Mouse (Mus musculus) liver, adult 2 months (tissue): Measurements from ENCODE around the gene Wif1. TPM values are rescaled to one million over a fixed set of nuclear protein-coding genes. Genes with fewer than 3 reads are reported as not detected.

Experiments
- DNase-seq: peaks from one replicate; pipeline ENCODE4 v3.0.0-alpha.2; 2011; ENCODE audit warnings: low read depth, low spot score; ENCODE audit errors: extremely low read depth
- H3K27ac ChIP-seq: fragments of 200-500 bp; replicated peaks from 2 replicates; pipeline ENCODE4 v1.5.1; 2012; ENCODE audit warnings: low read depth, mild to moderate bottlenecking, control low read depth, inconsistent platforms, low read length; ENCODE audit not compliant: insufficient read depth
- H3K27me3 ChIP-seq: fragments of 200-500 bp; 2 replicates; pipeline ENCODE4 v1.6.1; 2012; ENCODE audit warnings: mild to moderate bottlenecking, moderate library complexity, low read length, inconsistent platforms; ENCODE audit not compliant: control insufficient read depth, insufficient read depth
- H3K36me3 ChIP-seq: fragments of 200-500 bp; 2 replicates; pipeline ENCODE4 v1.6.1; 2012; ENCODE audit warnings: low read length, inconsistent platforms; ENCODE audit not compliant: control insufficient read depth, insufficient read depth
- H3K4me1 ChIP-seq: fragments of 200-500 bp; 2 replicates; pipeline ENCODE4 v1.6.1; 2011; ENCODE audit warnings: low read length; ENCODE audit not compliant: control insufficient read depth, insufficient read depth
- H3K4me3 ChIP-seq: fragments of 200-500 bp; 2 replicates; pipeline ENCODE4 v1.5.1; 2011; ENCODE audit warnings: low read depth, mild to moderate bottlenecking, control low read depth, low read length, moderate library complexity; ENCODE audit not compliant: insufficient read depth
- H3K79me2 ChIP-seq: fragments of 200-500 bp; 2 replicates; pipeline ENCODE4 v1.6.1; 2012; ENCODE audit warnings: inconsistent platforms, mild to moderate bottlenecking, low read length, moderate library complexity; ENCODE audit not compliant: control insufficient read depth, insufficient read depth
- H3K9ac ChIP-seq: fragments of 200-500 bp; 2 replicates; pipeline ENCODE4 v1.6.1; 2012; ENCODE audit warnings: low read depth, mild to moderate bottlenecking, control low read depth, inconsistent platforms, low read length
- CTCF ChIP-seq: fragments of 200-500 bp; IDR thresholded peaks from 2 replicates; pipeline ENCODE4 v1.5.1; 2011; ENCODE audit warnings: low read depth, low read length, control low read depth
- POLR2A ChIP-seq: fragments of 200-500 bp; IDR thresholded peaks from 2 replicates; pipeline ENCODE4 v1.6.1; 2011; ENCODE audit warnings: low read length, control low read depth; ENCODE audit not compliant: insufficient read depth; ENCODE audit errors: extremely low read depth
- whole genome bisulfite sequencing: fragments of 180-500 bp; shearing (Covaris S2); methylation state at CpG from one replicate; pipeline ENCODE4 v1.1.7; 2018; 5-methylcytosine and 5-hydroxymethylcytosine counted together
- polyA plus RNA-seq: library from polyadenylated mRNA; depleted of rRNA; stranded (reverse); fragments of >200 nt; gene quantifications from 2 replicates; pipeline ENCODE4 v1.2.3, GENCODE M21; 2012
- total RNA-seq: library from RNA; depleted of rRNA; stranded (reverse); fragments of >200 nt; gene quantifications from 2 replicates; pipeline ENCODE4 v1.2.3, GENCODE M21; 2014

The Wif1 gene
- total and polyA plus RNA-seq, 2 experiments = 0.06 TPM; not detected in 1

- TF ChIP-seq CTCF (no peak; the same call in 1 of the 2 replicates), POLR2A (no peak)
- Histone ChIP-seq H3K79me2 (no peaks in the 10 kb centered on the region), H3K36me3 (no peaks in the 10 kb centered on the region), H3K27ac (no peak overlapping the region), H3K4me1 (no peaks in the 10 kb centered on the region), H3K4me3 (no peak overlapping the region), H3K27me3 (no peaks in the 10 kb centered on the region), H3K9ac (no peak overlapping the region)
- no peak for DNase-seq
- 70% methylated on average over 10 of the region's 10 CpGs for WGBS
These were observed 49.8 kb downstream of the Wif1 start for GRCm38 (mm10) chr10:121083512-121083911.

GRCm38 (mm10) chr10:121088679-121089078 is 54.9 kb downstream of the Wif1 start:
- peak; percentile 58 for DNase-seq
- H3K4me3 ChIP-seq = no peak overlapping the region
- H3K36me3 ChIP-seq = no peaks in the 10 kb centered on the region
- TF ChIP-seq POLR2A (no peak), CTCF (no peak)
- no peaks in the 10 kb centered on the region for H3K27me3 ChIP-seq
- H3K9ac ChIP-seq = no peak overlapping the region
- H3K27ac ChIP-seq = no peak overlapping the region
- H3K79me2 ChIP-seq = no peaks in the 10 kb centered on the region
- no peaks in the 10 kb centered on the region; the same call in 1 of the 2 replicates for H3K4me1 ChIP-seq
- WGBS = 52% methylated on average over 5 of the region's 5 CpGs

GRCm38 (mm10) chr10:121089312-121089711 is 55.6 kb downstream of the Wif1 start:
- DNase-seq = peak; percentile 86

GRCm38 (mm10) chr10:121090006-121090405 is 56.2 kb downstream of the Wif1 start:
- Histone ChIP-seq H3K4me3 (no peak overlapping the region), H3K27me3 (no peaks in the 10 kb centered on the region), H3K9ac (no peak overlapping the region), H3K4me1 (no peaks in the 10 kb centered on the region; the same call in 1 of the 2 replicates), H3K79me2 (no peaks in the 10 kb centered on the region), H3K36me3 (no peaks in the 10 kb centered on the region), H3K27ac (no peak overlapping the region; the same call in 1 of the 2 replicates)
- WGBS = 9% methylated on average over 8 of the region's 8 CpGs
- no peak for TF ChIP-seq POLR2A
- no peak for TF ChIP-seq CTCF
- DNase-seq = peak; percentile 74

More at GRCm38 (mm10) chr10:121089312-121089711, 55.6 kb downstream of the Wif1 start:
- Histone ChIP-seq H3K79me2 (no peaks in the 10 kb centered on the region), H3K27ac (no peak overlapping the region; the same call in 1 of the 2 replicates), H3K9ac (no peak overlapping the region), H3K36me3 (no peaks in the 10 kb centered on the region), H3K27me3 (no peaks in the 10 kb centered on the region), H3K4me1 (no peaks in the 10 kb centered on the region; the same call in 1 of the 2 replicates), H3K4me3 (no peak overlapping the region)
- no peak for TF ChIP-seq CTCF
- TF ChIP-seq POLR2A = no peak
- WGBS = under 1% methylated on average over 6 of the region's 6 CpGs

- Histone ChIP-seq H3K27me3 (no peaks in the 10 kb centered on the region), H3K36me3 (no peaks in the 10 kb centered on the region), H3K79me2 (no peaks in the 10 kb centered on the region), H3K4me3 (no peak overlapping the region), H3K4me1 (no peaks in the 10 kb centered on the region), H3K27ac (no peak overlapping the region), H3K9ac (no peak overlapping the region)
- peak; percentile 31 for TF ChIP-seq CTCF
- no peak for TF ChIP-seq POLR2A
- 51% methylated on average over 12 of the region's 12 CpGs for WGBS
- DNase-seq = peak; percentile 21
These were observed 62.2 kb downstream of the Wif1 start for GRCm38 (mm10) chr10:121095948-121096347.

GRCm38 (mm10) chr10:121098263-121098662 is 64.5 kb downstream of the Wif1 start:
- DNase-seq = no peak
- no peaks in the 10 kb centered on the region for H3K79me2 ChIP-seq
- no peaks in the 10 kb centered on the region for H3K36me3 ChIP-seq
- H3K4me1 ChIP-seq = no peaks in the 10 kb centered on the region
- H3K4me3 ChIP-seq = no peak overlapping the region
- TF ChIP-seq POLR2A (no peak), CTCF (no peak)
- H3K27me3 ChIP-seq = no peaks in the 10 kb centered on the region
- 88% methylated on average over 12 of the region's 12 CpGs for WGBS
- no peak overlapping the region for H3K9ac ChIP-seq
- H3K27ac ChIP-seq = no peak overlapping the region
